Mouse (Mus musculus): ENCODE measurements at regions not wholly inside any gene's neighbourhood (a gene's known extent, or its start where the extent isn't known, plus 50 kb on each side); places are given as distances from the start of the nearest gene placed in this dataset.

GRCm38 (mm10) chr4:31697769-31698505 lies 266.0 kb upstream of the Map3k7 start:
- no peak for DNase-seq (ENCODE audit: low spot score in 2 of 2)

DNA sequence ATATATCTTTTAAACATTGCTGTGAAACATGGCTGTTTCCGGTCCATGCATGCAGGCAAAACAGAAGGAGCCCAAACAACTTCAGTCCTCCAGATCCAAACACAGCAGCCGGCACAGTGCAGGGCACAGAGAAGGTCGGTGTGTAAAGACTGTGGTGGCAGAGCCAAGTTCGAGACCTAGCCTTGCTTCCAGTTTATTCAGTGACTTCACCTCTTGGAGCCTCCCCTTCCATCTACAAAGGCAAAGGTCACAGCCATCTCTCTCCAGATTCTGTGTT lies 265.5 kb upstream of the Map3k7 start:
- DNase-seq (ENCODE audit: low spot score in 2 of 2), result no peak

DNA sequence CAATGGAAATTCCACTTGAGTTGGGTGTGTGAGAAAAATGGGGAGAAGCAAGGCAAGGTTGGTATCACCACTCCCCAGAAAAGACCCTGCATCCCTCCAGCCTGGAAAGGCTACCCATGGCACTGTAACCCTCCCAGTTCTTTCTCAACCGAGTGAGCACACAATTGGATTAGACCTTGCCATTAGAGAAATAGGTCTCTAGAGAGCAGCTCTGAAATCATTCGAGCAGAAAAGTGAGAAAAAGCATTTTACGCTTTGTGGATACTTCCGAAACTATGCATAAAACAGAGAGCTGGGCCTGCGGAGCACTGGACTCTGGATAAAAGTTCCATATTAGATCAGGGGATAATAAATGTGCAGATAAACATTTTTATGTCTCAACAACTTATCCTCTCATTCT lies 264.6 kb upstream of the Map3k7 start:
- no peak for DNase-seq (ENCODE audit: low spot score in 2 of 2)

- no peak for DNase-seq (ENCODE audit: low spot score in 2 of 2)
Measured at GRCm38 (mm10) chr4:31714054-31714651, 249.7 kb upstream of the Map3k7 start.

GRCm38 (mm10) chr4:31723501-31723900 lies 240.4 kb upstream of the Map3k7 start:
- DNase-seq (ENCODE audit: low spot score in 2 of 2), result no peak

- no peak for DNase-seq (ENCODE audit: low spot score in 2 of 2)
Measured at GRCm38 (mm10) chr4:31724400-31724799, 239.5 kb upstream of the Map3k7 start.

DNA sequence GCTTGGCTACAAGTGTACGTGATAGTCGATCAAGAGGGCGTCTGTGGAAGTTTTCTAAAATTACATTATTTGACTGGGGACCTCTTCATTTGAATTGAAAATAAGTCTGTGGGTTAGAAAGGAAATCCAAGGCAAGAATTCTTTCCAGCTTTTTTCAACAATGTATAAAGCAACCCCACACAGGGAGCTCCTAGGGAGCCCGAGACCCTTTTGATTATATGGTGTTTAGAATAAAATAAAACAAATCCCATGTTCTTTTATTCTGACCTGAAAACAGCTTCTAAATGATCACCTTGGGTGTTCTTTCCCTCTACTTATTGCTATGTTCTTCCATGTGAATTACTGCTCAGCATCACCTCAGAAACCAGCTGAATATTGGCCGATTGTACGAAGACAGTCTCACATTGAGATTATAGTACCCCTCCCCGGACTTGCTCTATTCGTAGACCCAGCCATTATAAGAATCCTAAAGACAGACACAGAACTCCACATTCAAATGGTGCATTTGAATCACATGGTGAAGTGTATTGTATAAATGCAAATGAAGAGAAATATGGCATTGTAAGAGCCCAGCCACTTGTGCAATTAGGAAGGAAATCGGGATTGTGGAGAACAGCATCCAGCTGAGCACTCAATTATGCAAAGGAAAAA lies 236.3 kb upstream of the Map3k7 start:
- no peak for DNase-seq (ENCODE audit: low spot score in 2 of 2)

- DNase-seq (ENCODE audit: low spot score in 2 of 2), result no peak
Measured at GRCm38 (mm10) chr4:31728149-31728516, 235.8 kb upstream of the Map3k7 start.

- DNase-seq (ENCODE audit: low spot score in 2 of 2), result no peak
Measured at GRCm38 (mm10) chr4:31743776-31744175, 220.1 kb upstream of the Map3k7 start.

- DNase-seq (ENCODE audit: low spot score in 2 of 2), result no peak
Measured at GRCm38 (mm10) chr4:31744431-31744830, 219.5 kb upstream of the Map3k7 start.

GRCm38 (mm10) chr4:31753677-31754312 lies 210.1 kb upstream of the Map3k7 start:
- no peak for DNase-seq (ENCODE audit: low spot score in 2 of 2)

DNA sequence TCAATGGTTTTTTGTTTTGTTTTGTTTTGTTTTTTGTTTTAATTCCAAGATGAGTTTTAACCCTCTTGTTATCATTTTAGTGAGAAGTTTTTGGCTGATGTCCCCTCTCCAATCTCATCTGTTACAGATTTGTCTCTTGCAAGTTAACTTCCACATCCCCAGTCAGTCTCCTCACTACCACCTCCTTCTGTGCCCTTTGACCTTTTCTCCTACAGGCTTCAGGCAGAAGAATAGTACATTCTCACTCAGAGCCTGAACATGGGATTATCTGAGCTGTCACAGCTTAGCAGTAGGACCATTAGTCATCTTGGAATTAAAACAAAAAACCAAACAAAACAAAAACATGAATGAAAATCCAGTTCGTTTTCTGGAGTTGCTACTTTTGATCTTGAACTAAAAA lies 206.8 kb upstream of the Map3k7 start:
- no peak for DNase-seq (ENCODE audit: low spot score in 2 of 2)

GRCm38 (mm10) chr4:31760116-31760515 lies 203.8 kb upstream of the Map3k7 start:
- DNase-seq (ENCODE audit: low spot score in 2 of 2), result no peak

GRCm38 (mm10) chr4:31762199-31762598 lies 201.7 kb upstream of the Map3k7 start:
- no peak for DNase-seq (ENCODE audit: low spot score in 2 of 2)

DNA sequence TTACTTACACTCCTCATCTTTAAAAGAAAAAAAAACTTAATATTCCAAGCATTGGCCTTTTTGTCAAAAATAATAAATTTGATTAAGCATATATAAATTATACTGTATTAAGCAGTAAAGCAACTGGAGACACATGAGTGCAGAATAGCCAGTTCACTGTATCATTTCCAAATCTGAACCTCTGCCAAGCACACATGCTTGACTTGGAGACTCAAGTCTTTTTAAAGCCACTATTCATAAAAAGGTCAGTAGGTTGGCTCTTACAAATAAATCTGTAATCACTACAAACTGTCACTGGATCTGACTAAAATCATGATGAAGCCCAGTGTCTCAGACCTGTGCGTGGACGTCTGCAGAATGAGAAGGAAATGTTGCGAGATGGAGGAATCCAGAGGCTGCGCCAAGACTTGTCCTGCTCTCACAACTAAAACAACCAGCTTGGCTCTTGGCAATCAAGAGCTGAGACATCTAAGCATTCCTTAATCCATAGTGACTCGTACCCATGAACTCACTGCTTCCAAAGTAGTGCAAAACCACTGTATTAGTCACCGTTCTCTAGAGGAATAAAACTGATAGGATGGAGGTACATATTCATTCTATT lies 195.8 kb upstream of the Map3k7 start:
- DNase-seq (ENCODE audit: low spot score in 2 of 2), result no peak

- no peak for DNase-seq (ENCODE audit: low spot score in 2 of 2)
Measured at GRCm38 (mm10) chr4:31769325-31769724, 194.6 kb upstream of the Map3k7 start.

DNA sequence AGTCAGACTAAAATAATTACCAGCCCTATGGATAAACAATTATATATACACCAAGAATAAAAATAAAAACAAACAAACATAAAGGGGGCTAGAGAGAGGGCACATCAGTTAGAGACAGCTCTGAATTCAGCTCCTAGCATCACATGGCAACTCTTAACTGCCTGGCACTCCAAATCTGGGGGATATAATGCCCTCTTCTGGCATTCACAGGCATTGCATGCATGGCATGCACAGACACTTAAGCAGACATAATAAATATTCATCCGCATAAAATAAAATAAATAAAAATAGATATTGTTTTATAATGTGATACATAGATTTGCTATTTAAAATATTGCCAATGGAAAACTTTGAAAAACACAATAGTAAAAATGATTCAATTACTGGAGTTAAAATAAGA lies 177.6 kb upstream of the Map3k7 start:
- DNase-seq (ENCODE audit: low spot score in 2 of 2), result no peak

DNA sequence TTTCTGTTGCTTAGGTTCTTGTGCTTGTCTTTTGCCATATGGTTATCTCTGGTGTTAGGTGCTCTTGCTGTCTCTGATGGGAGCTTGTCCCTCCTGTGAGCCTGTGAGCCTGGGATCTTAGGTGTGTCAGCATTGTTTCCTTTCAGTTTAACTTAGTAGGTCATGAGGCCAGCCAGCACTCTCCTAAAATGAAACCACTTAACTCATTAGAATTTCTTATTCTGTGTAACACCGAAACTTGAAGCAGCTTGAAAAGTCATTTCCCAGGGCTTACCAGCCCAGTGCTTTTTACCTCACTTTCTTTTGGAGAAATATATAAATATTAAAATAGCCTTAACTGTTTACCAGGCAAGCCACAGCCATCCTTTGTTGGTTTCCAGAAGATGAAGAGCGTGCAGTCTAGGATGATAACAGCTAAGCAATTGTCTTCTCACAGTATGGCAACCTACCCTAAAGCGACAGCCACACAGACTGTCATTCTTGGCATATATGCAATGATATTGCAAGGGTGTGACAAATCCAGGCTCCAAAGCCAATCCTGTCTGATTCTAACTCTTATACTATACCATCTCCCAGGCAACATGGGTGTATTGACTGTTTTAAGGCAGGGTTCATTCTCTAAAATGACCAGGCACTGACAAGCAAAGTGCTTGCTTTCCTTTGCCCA lies 146.2 kb upstream of the Map3k7 start:
- DNase-seq (ENCODE audit: low spot score in 2 of 2), result no peak

GRCm38 (mm10) chr4:31819521-31820259 lies 144.2 kb upstream of the Map3k7 start:
- peak; percentile 34 to 56 for DNase-seq (ENCODE audit: low spot score in 2 of 2)

DNA sequence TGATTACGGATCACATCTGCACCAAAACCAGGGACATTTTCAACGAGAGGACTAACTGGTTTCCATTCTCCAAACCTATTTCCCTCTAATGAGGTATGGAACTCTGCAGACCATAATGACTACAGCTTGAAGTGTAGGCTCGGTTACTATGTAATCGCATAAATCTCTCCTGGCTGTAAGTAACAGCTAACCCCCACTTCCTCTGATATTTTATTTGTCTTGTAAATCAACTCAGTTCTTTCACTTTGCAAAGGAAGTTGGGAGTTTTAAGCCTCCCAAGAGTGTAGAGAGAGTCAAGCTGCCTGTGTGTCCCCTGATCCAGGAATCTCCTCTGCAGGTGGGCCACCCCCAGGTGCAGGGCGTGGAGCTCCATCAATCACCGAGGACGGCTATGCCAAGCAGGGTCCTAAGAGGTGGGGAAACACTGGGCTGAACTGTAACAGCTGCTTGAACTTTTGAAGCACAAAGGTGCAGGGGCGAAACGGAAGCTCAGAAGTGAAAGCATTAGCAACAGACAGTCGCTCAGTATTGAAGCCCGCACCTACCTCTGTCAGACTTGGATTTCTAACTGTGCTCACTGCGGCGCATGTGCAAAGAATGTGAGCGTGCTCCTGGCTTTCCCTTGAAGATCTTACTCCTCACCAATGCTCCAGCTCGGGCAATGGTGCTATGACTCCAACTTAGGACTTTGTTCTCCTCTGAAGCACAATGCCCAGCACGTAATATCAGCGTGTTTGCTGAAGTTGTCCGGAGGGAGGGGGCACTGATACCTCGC lies 140.1 kb upstream of the Map3k7 start:
- DNase-seq (ENCODE audit: low spot score in 2 of 2), result peak; percentile 33
